Mouse (Mus musculus) central nervous system, embryonic 18 days (tissue): ENCODE measurements around the gene Gm21732. TPM values are rescaled to one million over a fixed set of nuclear protein-coding genes. Genes with fewer than 3 reads are reported as not detected.

Source experiments
- polyA plus RNA-seq: library from polyadenylated mRNA; depleted of rRNA; stranded (reverse); fragments of >200 nt; gene quantifications from 2 replicates; pipeline ENCODE4 v1.2.3, GENCODE M21; 2012; rRNA removed

Gm21732 gene
- polyA plus RNA-seq: not detected in 2 replicates

GRCm38 (mm10) chrY:38575591-38575990 is at the start of gene Gm21732:
Gene Gm21732, minus strand, starts transcription at chrY:38575691.

Other genes with a start within 250 kb of the Gm21732 start
- gene Gm20897, start 73.5 kb downstream of the Gm21732 start, polyA plus RNA-seq: not detected in 2 replicates